Mouse (Mus musculus) c-Kit-positive CD71-negative TER-119-negative erythroid progenitor cells, embryonic 14.5 days (primary cell): ENCODE measurements around the gene Fam53b.

Experiments
- DNase-seq: peaks from one replicate; pipeline ENCODE4 v3.0.0-alpha.2; 2013; ENCODE audit warnings: low read depth

The Fam53b gene

DNA sequence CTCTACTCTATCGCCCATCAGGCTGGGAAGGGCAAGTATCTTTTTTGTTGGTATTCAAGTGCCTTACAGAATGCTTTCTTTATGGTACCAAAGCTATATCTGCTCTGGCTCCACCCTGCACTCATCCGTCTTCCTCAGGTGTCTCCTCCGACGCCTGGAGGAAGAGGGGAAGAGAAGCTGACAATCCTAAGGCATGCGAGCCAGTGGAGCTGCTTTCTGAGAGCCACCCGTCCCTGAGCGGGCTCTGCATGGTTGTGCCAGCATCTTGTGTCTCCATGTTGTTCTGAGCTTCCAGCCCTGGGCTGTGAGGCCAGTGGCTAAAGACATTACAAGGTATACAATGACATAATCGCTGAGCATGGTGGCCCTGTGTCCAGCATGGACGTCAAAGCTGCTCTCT is 79.5 kb downstream of the Fam53b start:
- no peak for DNase-seq

DNA sequence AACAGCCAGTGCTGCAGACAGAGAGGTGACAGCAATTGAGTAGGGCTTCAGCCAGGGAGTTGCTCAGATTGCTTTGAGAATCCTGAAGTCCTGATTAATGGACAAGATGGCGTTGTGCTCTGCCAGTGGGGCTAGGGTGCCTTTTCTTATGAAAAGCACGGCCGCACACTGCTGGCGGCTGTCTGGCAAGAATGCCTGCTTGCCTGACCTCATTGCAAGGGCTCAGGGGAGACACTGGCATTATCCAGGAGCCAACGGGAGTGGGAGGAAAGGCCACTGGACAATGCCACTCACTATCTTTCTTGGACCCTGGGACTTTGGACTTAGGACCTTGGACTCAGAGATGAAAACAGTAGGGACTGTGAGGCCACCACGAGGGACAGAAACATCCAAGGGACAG is 80.2 kb downstream of the Fam53b start:
- DNase-seq, result no peak

DNA sequence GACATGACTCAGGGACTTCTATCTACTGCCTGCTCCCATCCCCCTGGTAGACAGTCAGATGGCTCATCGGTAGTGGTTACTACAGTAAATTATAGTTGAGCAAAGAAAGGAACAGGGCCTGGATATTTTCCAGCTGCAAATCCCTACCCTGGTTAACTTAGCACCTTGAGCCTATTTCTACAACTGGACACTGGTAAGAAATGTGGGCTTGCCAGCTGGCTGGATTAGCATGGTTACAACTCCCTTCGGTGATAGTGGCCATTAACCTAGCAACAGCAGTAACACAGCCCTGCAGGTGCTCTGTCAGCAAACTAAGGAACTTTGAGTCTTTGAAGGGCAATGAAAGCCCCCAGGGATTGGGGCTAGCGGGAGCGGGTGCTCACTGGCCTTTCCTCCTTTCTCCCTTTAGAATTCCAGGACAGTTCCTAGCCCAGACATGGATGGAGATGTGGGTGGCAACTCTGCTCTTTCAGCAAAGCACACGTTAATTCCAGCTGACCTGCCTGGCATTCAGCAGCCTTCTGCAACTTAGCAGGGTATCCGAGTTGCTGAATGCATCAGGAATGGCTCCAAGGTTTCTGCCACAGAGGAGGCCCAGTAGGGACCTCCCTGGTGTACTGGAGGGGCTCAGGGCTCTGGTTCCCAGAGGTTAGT is 81.4 kb downstream of the Fam53b start:
- DNase-seq, result no peak

DNA sequence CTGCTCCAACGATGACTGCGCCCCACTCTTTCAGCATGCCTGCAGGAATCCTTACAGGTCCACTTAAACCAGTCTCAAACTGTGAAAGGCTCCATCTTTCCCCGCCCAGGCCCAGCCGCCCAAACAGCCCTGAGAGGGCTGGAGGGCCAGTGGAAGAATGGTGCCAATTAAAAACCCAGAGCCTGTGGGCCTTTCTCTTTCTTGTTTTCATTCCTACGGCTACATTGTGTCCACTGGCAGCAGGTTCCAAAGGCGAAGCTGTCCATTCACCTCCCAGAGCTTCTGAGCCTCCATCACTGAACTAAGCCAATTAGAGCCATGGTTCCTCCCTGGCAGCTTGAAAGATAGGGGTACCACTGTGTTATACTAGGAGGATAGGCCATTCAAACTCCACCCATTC is 82.1 kb downstream of the Fam53b start:
- DNase-seq, result no peak

DNA sequence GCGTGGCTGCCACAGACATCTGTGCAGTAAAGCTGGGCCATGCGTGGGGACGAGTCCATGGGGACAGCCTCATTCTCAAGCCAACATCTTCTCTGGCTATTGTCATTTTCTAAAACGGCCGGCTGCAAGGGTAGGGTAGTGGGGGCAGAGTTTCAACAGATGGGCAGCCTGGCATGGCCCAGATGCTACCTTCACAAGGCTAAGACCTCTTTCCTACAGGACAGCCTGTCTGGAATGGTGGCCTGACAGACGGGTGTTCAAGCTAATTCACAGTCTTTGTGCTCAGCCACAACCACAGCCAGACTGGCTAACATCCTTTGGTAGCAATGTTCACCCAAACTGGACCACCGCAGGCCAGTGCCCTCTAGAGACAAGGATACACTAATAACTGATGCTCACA is 83.2 kb downstream of the Fam53b start:
- no peak for DNase-seq

DNA sequence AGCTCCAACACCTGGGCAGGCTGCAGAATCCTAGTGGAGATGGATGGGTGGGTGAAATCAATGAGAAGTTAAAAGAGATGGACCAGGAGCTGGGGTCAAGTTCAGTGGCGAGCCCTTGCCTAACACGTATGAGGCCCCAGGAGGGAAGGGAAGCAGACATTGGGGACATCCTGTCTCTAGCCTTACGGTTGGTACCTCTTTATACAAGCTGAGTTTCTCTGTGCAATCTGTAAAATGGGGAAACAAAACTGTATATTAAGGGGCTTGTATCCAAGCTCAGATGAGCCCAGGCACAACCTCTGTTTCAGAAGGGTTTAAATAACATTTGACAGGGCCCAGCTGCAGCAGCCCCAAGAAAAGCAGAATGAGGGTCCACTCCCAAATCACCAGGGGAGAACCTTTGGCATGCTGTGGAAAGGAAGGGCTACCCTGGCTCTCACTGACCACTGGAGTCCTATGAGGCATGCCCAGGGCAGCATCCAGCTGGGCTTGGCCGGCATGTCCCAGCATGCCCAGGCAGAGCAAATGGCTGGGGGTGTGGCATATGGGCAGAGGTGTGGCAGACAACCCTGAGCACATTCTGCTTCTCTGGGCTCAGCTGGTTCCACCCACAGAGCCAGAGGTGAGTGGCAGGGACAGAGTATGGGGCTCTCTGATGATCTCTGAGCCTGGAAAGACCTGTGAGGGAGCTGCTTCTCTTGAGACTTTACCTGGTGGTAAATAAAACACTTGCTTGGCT is 84.4 kb downstream of the Fam53b start:
- DNase-seq, result no peak

DNA sequence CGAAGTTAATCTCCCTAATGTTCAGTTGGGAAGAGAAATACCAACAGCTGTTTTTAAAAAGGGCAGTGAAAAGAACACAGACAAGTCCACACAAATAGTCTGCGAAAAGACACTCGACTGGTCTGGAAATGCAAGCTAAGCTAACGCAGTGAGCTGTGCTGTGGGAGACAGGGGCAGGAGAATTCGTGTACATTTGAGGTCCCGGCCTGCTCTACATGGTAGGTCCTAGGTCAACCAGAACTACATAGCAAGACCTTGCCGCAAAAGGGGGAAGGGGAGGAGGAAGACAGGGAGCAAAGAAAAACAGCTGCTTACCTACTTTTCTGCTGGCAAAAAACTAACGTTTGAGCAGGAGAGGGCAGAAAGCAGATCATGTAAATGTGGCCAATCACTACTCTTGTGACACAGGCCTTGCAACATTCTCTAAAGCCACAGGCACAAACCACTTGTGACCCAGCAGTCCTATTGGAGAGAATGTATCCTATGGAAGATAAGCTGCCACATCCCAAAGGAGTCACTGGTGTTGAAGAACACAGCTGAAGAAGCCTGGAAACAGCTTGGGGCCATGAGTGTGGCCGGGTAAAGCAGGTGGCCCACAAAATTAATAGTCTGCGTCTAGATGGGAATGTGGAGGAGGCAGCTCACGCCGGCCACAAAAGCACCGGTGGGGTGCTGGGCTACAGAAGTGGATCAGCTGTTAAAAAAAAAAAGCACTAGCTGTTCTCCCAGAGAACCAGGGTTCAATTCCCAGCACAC is 87.4 kb downstream of the Fam53b start:
- DNase-seq, result no peak

DNA sequence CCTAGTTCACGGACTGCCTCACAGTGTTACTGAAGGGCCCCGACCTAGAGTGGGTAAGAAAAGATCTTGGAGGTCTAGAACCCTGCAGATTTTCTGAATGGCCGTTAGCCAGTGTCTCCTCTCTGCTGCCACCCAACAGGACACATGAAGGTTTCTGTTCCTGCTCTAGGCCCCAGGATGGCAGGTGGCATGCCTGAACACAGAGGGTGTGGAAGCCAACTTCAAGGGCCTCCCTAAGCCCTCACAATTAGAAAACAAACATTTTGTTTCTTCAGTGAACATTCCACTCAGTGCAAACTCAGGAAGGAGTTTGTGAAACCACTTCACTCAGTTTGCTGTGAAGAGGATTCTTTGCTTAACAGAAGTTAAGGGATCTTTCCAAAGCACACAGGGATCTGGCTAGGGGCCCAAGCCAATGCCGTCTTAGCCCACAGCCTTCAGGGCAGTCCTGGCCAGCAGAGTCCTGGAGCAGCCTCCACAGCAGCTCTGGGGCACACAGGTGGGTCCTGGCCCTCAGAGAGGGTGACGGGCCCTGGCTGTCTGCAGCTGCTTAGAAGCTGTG is 89.1 kb downstream of the Fam53b start:
- DNase-seq, result no peak

DNA sequence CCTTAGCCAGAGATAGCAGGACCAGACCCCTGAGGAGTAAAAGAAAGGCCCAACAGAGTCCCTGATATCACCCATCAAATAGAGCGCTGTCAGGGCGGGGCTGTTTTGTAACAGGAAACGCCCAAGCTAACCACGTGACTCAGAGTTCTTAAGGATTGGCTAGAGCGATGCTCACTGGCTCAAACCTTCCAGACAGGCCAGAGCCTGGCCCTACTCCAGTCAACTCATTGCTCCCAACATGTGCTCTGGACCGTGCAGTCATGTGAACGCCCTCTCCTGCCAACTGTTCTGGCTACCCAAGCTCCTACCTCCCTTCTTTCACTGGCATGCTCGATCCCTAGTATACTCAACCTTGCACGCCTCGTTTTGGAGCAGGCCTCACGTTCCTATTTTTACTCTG is 89.8 kb downstream of the Fam53b start:
- DNase-seq, result no peak

DNA sequence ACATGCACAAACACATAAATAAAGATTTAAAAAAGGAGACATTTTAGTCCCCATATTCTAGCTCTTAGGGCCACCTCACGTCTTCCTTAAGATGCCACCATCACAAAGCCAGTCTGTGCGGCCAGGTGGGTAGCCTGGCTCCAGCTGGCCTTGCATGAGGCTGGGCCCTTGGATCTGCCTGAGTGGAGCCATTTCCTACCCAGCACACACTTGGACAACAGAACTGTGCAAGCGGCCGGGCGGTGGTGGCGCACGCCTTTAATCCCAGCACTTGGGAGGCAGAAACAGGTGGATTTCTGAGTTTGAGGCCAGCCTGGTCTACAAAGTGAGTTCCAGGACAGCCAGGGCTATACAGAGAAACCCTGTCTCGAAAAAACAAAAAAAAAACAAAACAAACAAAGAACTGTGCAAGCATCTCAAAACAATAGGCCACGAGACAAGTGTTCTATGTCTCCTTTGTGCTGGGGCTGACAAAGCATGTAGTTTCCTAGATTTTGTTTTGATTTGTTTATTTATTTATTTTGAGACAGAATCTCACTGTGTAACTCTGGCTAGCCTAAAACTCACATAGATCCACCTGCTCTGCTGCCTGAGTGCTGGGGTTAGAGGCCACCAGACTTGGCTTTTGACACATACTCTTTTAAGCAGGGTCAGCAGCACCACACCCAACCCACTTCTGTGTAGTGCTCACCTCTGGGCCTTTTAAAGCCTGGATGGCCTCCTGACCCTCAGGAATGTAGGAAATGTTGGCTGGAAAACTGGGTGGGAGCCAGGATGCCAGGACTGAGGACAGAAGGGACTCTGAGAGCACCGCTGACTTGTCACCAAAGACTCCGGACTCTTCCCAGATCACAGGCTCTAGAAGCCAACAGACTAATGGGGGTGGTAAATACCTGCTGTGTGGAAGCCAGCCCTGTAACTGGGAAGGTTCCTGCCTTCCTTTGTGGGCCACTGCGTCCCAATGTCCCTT is 91.0 kb downstream of the Fam53b start:
- no peak for DNase-seq

DNA sequence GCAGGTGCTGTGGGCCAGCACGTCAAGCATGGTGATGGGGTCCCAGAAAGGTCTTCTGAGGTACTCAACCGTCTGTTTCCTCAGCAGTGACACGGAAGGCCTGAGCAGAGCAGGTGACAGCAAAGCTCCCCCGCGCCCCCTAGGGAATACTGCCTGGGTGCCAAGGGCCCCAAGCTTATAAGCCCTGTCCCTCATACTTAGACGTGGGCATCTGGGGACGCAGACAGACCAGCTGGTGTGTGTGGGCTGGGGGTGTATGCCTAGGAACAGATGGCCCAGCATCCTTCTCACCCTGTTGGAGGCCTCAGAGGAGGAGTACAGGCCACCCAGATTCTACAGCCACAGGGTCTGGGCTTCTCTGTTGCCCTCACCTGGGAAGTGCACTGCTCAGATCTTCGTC is 93.1 kb downstream of the Fam53b start:
- no peak for DNase-seq

DNA sequence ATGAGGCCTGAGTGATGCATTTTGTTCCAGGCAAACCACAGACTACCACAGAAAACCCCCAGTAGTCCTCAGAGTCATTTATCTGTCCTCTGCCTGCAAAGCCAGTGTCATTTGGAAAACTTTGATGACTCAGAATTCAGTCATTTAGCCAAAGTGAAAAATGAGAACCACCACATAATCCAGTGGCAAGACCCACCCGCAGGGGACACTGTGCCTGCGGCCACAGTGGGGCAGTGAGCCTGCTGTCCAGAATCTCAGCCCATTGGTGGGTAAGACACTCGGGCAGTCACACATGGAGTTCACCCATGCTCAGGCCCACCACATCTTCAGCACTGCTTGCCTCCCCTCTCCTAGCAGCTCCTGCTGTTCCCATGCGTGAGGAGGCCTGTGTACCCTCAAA is 94.1 kb downstream of the Fam53b start:
- DNase-seq, result no peak

DNA sequence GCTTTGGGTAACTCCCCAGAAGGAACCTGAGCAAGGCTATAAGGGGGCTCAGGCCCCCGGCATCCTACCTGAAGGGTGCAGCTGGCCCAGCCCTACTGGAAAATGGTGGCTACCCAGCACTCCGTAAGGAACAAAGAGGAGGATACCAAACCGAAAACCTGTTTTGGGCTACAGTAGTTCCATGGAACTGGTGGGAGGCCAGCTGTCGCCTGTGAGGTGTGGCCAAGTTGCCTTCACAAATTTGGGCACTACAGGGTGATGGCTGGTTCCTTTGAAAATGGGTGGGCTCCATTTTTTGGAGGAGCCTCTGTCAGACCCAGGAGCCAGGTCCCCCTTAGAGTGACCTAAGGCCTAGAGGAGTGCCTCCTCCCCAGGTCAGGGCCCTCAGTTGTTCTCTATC is 98.4 kb downstream of the Fam53b start:
- no peak for DNase-seq

DNA sequence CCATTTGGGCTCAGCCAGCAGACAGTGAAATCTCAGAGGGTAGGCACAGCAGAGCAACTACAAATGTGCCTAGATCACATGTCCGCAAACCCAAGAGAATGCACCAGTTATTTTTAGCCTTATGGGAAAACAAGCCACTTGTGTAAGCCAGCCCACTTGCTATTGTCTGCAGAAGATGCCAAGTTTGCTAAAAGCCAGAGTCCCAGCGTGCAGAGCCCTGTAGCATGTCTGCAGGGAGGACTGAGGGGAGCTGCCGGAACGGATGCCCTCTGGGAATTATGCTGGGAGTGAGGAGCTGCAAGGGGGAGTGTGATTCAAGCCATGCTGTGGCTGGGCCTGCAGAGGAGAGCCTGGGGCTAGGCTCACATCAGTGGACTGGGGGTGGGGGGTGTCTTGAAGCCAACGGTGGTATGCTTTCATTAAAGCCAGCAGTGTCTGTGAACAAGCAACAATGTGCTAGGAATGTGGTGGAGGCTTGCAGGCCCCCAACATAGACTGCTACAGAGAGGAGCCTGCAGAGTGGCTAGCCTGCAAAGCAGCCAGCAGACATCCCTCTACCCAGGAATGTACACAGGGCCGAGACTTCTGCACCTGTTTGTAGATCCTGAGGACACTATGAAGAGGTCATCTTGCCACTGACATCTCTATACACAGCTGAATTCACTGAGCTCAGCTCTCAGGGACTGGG is 99.3 kb downstream of the Fam53b start:
- DNase-seq, result no peak

DNA sequence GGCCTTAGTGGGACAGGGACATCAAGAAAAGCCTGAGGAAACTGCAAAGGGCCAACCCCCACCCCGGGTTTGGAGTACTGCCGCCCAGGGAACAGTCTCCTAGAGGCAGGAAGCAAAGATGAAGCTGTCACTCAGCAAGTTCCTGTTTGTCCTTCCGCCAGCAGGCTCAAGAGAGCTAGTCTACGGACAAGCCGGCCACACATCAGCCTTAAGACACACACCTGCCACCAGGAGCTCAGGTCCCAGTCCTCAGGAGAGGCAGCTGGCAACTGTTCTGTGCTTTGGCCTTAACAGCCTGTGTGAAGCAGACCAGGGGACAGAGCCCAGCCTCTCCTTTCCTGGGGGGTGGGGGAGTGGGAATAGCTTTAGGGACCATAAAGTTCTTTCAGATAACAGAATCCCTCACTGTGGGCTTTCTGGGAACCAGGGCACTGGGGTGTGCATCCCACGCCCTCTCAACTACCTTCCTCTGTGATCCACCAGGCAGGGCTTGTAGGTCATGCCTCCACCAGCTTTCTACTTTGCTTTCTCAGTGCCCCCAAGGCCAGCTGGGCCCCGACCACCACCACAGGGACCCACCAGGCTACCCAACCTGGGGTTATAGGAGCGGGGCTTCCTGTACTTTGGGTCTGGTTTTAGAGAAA is 100.1 kb downstream of the Fam53b start:
- DNase-seq, result no peak

DNA sequence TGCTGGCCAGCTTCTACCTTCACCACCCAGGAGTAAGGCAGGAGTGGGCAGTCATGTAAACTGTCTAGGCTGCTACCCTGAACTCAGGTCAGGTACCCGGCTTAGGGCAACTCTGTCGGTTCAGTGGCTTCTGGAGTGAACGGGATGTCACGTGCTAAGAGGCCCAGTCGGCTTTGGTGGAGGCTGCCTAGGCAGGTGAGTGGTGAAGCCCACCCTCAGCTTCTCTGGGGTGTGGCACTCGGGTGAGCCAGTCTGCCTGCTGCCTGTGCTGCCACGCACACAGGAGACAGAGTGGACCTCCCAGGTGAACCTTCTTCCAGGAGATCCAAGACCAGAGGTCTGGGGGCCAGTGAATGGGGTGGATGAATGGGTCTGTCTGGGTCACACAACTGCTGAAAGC is 100.7 kb downstream of the Fam53b start:
- DNase-seq, result no peak

DNA sequence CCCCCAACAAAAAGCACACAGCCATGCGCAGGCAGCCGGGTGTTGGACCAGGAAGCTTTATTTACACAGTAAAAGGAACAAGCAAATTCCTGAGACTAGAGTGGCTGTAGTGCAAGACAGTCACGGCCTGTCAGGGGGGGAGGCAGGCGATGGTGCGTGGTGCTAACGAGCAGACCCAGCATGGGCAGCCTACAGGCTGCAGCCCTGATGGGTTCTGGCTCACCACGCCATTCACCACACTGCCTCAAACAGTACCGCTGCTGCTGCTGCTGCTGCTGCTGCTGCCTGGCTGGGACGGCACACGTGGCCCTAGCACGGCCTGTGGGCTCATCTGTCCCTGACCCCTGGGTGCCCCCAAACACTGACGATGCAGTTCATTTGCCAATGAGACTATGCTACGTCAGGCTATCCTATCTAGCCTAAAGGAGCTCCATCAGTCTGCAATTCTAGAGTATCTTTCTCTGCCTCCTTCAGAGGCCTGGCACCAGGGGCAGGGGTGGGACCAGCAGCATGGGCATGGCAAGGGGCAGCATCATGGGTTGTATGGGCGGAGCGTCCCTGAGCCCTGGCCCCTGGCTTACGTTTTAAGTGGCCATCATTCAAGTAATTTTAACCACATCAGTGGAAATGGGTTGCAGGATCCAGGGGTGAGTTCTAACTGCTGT is 101.5 kb downstream of the Fam53b start:
- DNase-seq, result no peak

DNA sequence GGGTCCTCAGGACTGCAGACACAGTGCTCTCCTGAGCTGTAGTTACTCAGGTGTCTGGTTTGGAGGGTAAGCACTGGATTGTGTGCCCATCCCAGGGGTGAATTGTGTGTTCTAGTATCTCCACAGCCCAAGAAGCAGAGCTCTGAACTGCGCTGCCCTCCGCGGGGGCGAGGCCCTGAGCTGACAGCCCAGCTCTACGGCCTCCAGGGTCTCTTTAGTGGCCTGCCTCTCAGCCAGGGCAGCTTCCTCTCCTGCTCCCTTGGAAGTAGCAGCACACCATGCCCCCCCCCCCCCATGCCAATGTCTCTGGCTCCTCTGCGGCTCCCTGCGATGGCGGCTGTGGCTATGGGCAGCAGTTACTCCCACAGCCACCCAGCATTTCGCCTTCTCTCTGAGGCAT is 102.1 kb downstream of the Fam53b start:
- no peak for DNase-seq

DNA sequence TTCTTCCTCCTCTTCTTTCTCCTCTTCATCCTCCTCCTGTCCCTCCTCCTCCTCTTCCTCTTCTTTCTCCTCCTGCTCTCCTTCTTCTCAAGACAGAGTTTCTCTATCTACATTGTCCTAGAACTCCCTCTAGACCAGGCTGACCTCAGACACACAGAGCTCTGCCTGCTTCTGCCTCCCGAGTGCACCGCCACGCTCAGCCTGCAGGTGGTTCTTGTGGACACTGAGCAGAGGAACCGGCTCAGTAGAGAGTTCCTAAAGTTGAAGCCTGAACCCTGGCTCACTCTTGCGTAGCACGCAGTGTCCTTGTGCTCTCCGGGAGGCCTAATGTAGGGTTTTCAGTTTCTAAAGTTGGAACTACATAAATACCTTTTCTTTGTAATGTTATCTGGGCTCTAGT is 108.6 kb downstream of the Fam53b start:
- DNase-seq, result no peak

DNA sequence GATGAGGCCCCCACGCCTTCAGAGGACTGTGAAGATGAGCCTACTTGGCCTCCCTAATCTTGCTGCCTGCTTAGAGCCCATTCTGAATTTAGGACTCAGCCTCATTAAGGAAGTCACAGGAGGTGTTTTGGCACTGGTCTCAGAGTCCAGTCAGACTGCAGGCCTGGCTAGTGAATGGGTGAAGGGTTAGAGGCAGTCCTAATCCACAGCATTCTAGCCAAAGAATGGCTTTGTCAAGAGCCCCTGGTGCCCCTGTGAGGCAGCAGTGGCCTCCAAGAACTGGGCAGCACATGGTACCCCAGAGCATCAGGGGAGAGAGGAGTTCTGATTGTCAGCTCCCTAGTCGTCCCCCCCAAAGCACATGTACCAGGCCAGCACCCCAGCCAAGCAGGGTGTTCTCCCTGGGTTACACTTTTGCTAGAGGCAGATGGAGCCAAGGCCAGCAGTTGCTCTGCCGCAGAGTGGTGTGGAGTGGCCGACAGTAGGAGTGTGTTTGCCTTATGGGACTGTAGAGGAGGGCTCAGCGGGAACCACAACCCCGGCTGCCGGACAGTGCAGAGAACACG is 109.3 kb downstream of the Fam53b start:
- DNase-seq, result no peak
